Mouse (Mus musculus) gastrocnemius, adult 18-20 months (tissue): ENCODE results near the gene Fxyd6. TPM values are rescaled to one million over a fixed set of nuclear protein-coding genes. Genes with fewer than 3 reads are reported as not detected.
A peak's percentile ranks its signal among the peaks of the same experiment; 100 is the strongest.

ENCODE experiments used
- DNase-seq: peaks from one replicate; pipeline ENCODE4 v3.0.0; 2021; ENCODE audit warnings: low spot score
- total RNA-seq, 2 experiments: library from RNA; stranded (reverse); gene quantifications; 2 replicates each; pipeline ENCODE4 v1.2.3; 2021

The Fxyd6 gene
- total RNA-seq, 2 experiments from 2014 or later = 55.0 to 93.3 TPM

GRCm38 (mm10) chr9:45411111-45411510, 41.1 kb downstream of the Fxyd6 start:
- no peak for DNase-seq

- no peak for DNase-seq
Measured at GRCm38 (mm10) chr9:45411803-45412202, 41.8 kb downstream of the Fxyd6 start.

GRCm38 (mm10) chr9:45412287-45412686, 42.3 kb downstream of the Fxyd6 start:
- DNase-seq = peak; percentile 85

GRCm38 (mm10) chr9:45412700-45413477, 42.9 kb downstream of the Fxyd6 start:
- no peak for DNase-seq

GRCm38 (mm10) chr9:45413478-45414140, 43.6 kb downstream of the Fxyd6 start:
- no peak for DNase-seq

DNA sequence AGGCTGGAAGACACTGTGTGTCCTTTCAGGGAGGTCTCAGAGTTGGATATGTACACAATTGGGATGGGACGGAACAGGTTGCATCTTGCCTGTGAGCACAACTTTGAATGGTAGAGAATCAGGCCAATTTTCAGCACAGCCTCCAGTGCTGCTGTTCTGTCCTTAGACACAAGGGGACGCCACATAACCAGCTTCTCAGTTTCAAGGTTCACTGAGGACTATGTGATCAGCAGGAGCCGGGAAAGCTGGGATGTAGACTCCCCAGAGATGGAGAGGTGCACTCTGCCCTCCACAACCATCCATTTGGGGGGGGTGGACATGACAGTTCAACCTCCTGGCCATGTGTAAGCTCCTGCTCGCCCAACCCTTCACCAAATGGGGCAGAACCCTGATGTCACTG, 45.9 kb downstream of the Fxyd6 start:
- peak; percentile 20 for DNase-seq

DNA sequence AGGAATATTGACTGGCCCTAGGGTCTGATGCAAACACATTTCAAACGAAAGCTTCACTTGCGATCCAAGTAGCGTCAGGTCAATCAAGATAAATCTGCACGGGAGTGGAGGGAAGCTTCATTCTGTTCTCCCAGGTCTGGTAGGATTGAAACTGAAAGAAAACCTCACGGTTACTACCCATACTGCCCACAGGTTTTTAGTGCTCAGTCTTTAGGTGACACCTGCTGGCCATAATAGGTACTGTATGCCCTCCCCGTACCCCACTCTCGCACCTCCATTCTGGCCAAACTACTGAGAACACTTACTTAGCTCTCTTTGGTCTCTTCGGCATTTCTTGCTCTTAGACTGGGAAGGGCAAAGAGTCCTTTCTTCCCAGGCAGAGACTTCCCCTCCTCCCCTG, 47.3 kb downstream of the Fxyd6 start:
- peak; percentile 51 for DNase-seq

GRCm38 (mm10) chr9:45418252-45418651, 48.3 kb downstream of the Fxyd6 start:
- DNase-seq = no peak

- no peak for DNase-seq
Measured at GRCm38 (mm10) chr9:45421209-45421608, 51.2 kb downstream of the Fxyd6 start.

- no peak for DNase-seq
Measured at GRCm38 (mm10) chr9:45422761-45423298, 52.8 kb downstream of the Fxyd6 start.

- DNase-seq = no peak
Measured at GRCm38 (mm10) chr9:45426456-45426855, 56.5 kb downstream of the Fxyd6 start, which contains the start of gene Dscaml1. TSS of gene Dscaml1 (plus strand) at chr9:45426628.

- no peak for DNase-seq
Measured at GRCm38 (mm10) chr9:45429392-45429791, 59.4 kb downstream of the Fxyd6 start.

GRCm38 (mm10) chr9:45429951-45430697, 60.1 kb downstream of the Fxyd6 start:
- no peak for DNase-seq

- no peak for DNase-seq
Measured at GRCm38 (mm10) chr9:45430698-45430959, 60.6 kb downstream of the Fxyd6 start.

DNA sequence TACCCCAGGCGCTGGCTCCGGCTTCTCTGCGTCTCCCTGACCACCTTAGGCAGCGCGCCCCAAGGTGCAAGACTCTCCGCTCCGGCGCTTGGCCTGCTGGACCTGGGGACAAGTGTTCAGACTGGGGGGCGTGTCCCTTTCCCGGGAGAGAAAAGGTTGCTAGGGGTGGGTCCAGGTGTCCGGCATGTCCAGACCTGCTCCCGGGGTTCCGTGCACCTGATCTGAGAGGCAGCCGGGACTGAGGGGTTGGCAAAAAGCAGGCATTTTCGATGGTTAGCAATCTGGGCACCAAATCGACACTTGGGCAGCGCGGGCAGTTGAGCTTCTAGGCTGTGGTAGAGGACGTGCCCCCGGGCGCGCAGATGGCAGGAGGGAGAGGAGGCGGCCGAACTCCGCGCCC, 61.2 kb downstream of the Fxyd6 start:
- no peak for DNase-seq

- DNase-seq = no peak
Measured at GRCm38 (mm10) chr9:45432639-45433038, 62.7 kb downstream of the Fxyd6 start.

- DNase-seq = no peak
Measured at GRCm38 (mm10) chr9:45433119-45433518, 63.1 kb downstream of the Fxyd6 start.

DNA sequence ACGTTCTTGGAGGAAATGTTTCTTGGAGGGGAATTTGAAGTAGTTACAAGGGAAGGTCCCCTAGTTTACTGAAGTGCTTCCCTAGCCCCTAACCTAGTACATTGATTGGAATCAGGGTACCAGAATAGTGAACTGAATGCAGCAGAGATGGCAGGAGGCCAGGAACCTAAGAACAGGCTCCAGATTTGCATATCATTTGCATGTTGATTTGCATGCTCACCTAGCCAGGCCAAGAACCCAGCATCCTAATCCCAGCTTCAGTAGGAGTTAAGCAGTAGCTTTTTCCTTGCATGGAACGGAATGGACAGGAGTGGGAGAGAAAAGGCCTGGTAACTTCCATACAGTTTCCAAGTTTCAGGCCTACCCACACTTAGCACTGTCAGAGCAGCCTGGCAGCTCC, 64.2 kb downstream of the Fxyd6 start:
- no peak for DNase-seq

- DNase-seq = no peak
Measured at GRCm38 (mm10) chr9:45439025-45439424, 69.0 kb downstream of the Fxyd6 start.

- DNase-seq = no peak
Measured at GRCm38 (mm10) chr9:45440083-45440784, 70.2 kb downstream of the Fxyd6 start.

DNA sequence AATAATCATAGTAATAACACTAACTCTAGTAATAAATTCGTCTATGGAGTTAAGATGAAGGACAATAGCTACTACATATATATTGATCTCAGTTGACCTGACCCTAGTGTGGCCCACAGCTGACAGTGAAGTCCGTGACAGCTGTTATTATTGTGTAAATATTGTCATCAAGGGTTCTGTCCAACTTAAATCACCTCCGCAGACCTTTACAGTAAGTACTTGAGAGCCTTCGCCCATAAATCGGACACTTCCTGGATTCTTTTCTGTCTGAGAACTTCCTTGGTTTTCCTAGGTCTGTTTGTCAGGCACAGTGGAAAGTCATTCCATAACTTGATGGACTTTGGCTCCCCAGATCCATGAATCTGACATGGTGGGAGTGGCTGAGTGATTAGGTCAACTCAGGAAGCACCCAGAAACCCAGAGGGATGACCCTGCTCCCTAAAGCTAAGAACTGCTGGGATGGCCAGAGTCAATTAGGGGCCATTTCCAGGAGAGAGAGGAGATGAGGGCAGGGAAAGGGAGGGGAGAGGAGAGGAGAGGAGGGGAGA, 74.3 kb downstream of the Fxyd6 start:
- no peak for DNase-seq
